In genomic region chr11:49089735-49090507, GRCm38 (mm10) we compare ENCODE assay signal across 22 mouse cellular contexts. TPM values are rescaled to one million over a fixed set of nuclear protein-coding genes. Genes with fewer than 3 reads are reported as not detected.
DNase-seq lines count a peak whose midpoint lies in the region; ATAC-seq and TF ChIP-seq lines count a peak whose summit lies in the region.
"Had no signal": no experiment of that assay in that cellular context is flagged by ENCODE, and none has a peak within 500 bp of the region (broad histone marks: within the 10 kb centered on the region; RNA-seq: fewer than 3 reads in every experiment).

No protein-coding gene starts in this region.

- TF ChIP-seq POLR2A in liver, adult 2 months (IDR thresholded peaks at IDR 0.05; ENCODE audit: extremely low read depth, insufficient read depth, low read length): no peak
- no peak for TF ChIP-seq POLR2A in lung, adult 2 months (IDR thresholded peaks at IDR 0.05; ENCODE audit: borderline replicate concordance, extremely low read depth, low read depth, low read length)

- no peaks in the 10 kb centered on the region for H3K27me3 ChIP-seq in liver, adult 2 months (ENCODE audit: control insufficient read depth, insufficient read depth, low read length)
- no peaks in the 10 kb centered on the region for H3K27me3 ChIP-seq in liver, embryonic 12.5 days (replicated peaks)
- H3K27me3 ChIP-seq: heart, embryonic 13.5 days; hindbrain, embryonic 15.5 days; limb, embryonic 15.5 days; Patski had no signal

- H3K79me2 ChIP-seq in liver, adult 2 months (ENCODE audit: control insufficient read depth, insufficient read depth, low read length): no peaks in the 10 kb centered on the region; the same call in 1 of the 2 replicates

- H3K9me3 ChIP-seq in liver, embryonic 12.5 days (replicated peaks): no peaks in the 10 kb centered on the region
- H3K9me3 ChIP-seq: heart, embryonic 13.5 days; hindbrain, embryonic 15.5 days; limb, embryonic 15.5 days; neural tube, embryonic 12.5 days had no signal

- peak; percentile 97 for DNase-seq in liver, adult 2 months (ENCODE audit: extremely low read depth, low read depth, low spot score)
- DNase-seq in liver (no peak), ZHBTc4 (ENCODE audit: low read depth, low spot score) (peak; percentile 15), MN1 (ENCODE audit: low spot score) (no peak)
- DNase-seq in left cerebral cortex, adult 2 months (ENCODE audit: extremely low spot score in 1 of 2, low spot score in 2 of 2): no peak
- no peak for DNase-seq in lung, adult 2 months
- DNase-seq: cerebellum, postnatal 25 days; heart, postnatal 36 days; kidney, adult 9 months; kidney, postnatal 36 days; layer of hippocampus, adult 9-11 months; thymus, postnatal 36 days had no signal

- intact Hi-C loops in left cerebral cortex, adult 2 months (cut with DNase I): no loop called here

- peak overlapping the region; percentile 56 for H3K27ac ChIP-seq in liver, adult 2 months (replicated peaks; ENCODE audit: insufficient read depth, low read depth, low read length)
- peak overlapping the region; percentile 71 for H3K27ac ChIP-seq in liver, embryonic 12.5 days
- no peak overlapping the region for H3K27ac ChIP-seq in left cerebral cortex, adult 2 months
- H3K27ac ChIP-seq: heart, embryonic 13.5 days; hindbrain, embryonic 15.5 days; limb, embryonic 15.5 days; neural tube, embryonic 12.5 days had no signal

- 44% methylated on average over 3 of the region's 3 CpGs for WGBS in liver, adult 2 months
- WGBS in liver, embryonic 12.5 days (ENCODE audit: insufficient replicate concordance): 45% methylated on average over 3 of the region's 3 CpGs
- WGBS in lung, adult 2 months: 52% methylated on average over 3 of the region's 3 CpGs

- ATAC-seq in liver, embryonic 12.5 days: no peak
- ATAC-seq: forebrain, embryonic 14.5 days; Patski had no signal

- no peak overlapping the region for H3K9ac ChIP-seq in liver, adult 2 months (ENCODE audit: low read depth, low read length)
- H3K9ac ChIP-seq in liver, embryonic 12.5 days: peak overlapping the region; percentile 44
- H3K9ac ChIP-seq: heart, embryonic 13.5 days; hindbrain, embryonic 15.5 days; limb, embryonic 15.5 days; neural tube, embryonic 12.5 days had no signal

- H3K4me1 ChIP-seq in liver, adult 2 months (ENCODE audit: control insufficient read depth, insufficient read depth, low read length): peaks cover 27% of the 10 kb centered on the region
- peaks cover 86% of the 10 kb centered on the region for H3K4me1 ChIP-seq in liver, embryonic 12.5 days
- peaks cover 13% of the 10 kb centered on the region for H3K4me1 ChIP-seq in lung, adult 2 months (ENCODE audit: control insufficient read depth, insufficient read depth, low read length)
- H3K4me1 ChIP-seq: hindbrain, embryonic 15.5 days; neural tube, embryonic 12.5 days had no signal

- no peaks in the 10 kb centered on the region for H3K36me3 ChIP-seq in liver, adult 2 months (ENCODE audit: control insufficient read depth, insufficient read depth, low read length)
- H3K36me3 ChIP-seq in liver, embryonic 12.5 days: no peaks in the 10 kb centered on the region
- H3K36me3 ChIP-seq: heart, embryonic 13.5 days; hindbrain, embryonic 15.5 days; limb, embryonic 15.5 days; neural tube, embryonic 12.5 days had no signal

- no peak for TF ChIP-seq CTCF in liver, adult 2 months (IDR thresholded peaks at IDR 0.05; ENCODE audit: low read depth, low read length)
- TF ChIP-seq CTCF in left cerebral cortex, adult 2 months (IDR thresholded peaks at IDR 0.05): no peak
- no peak for TF ChIP-seq CTCF in lung, adult 2 months (IDR thresholded peaks at IDR 0.05; ENCODE audit: insufficient read depth, low read length)

- H3K4me2 ChIP-seq in liver, embryonic 12.5 days: no peak overlapping the region
- H3K4me2 ChIP-seq: heart, embryonic 13.5 days; hindbrain, embryonic 15.5 days; limb, embryonic 15.5 days; neural tube, embryonic 12.5 days had no signal

- no peak overlapping the region for H3K4me3 ChIP-seq in liver, adult 2 months (ENCODE audit: insufficient read depth, low read depth, low read length)
- H3K4me3 ChIP-seq in liver, embryonic 12.5 days: no peak overlapping the region
- no peak overlapping the region for H3K4me3 ChIP-seq in left cerebral cortex, adult 2 months
- no peak overlapping the region for H3K4me3 ChIP-seq in lung, adult 2 months (replicated peaks; ENCODE audit: extremely low read depth, low read depth, low read length)
- H3K4me3 ChIP-seq: heart, embryonic 13.5 days; hindbrain, embryonic 15.5 days; limb, embryonic 15.5 days; neural tube, embryonic 12.5 days had no signal

RNA-seq across cellular contexts. Expression of gene Ifi47, which starts 13.5 kb away (rescaled TPM):
- total RNA-seq in liver, adult 2 months (2014; rRNA removed): 20.0 and 21.3 TPM in 2 replicates
- 8.2 and 12.7 TPM in 2 replicates for polyA plus RNA-seq in liver, adult 2 months (2012; rRNA removed)
- 7.0 and 7.2 TPM in 2 replicates for polyA plus RNA-seq in liver, embryonic 12.5 days (2016; fragmentation: Nextera tagmentation; extraction: Ambion mirVana)
- under 1 TPM; 0.45 to 0.68 TPM for total RNA-seq in left cerebral cortex, adult 2 months (2021)
- polyA plus RNA-seq in lung, adult 2 months (2012; rRNA removed): 7.4 and 12.7 TPM in 2 replicates

RNA-seq across cellular contexts. Expression of gene Olfr1396, which starts 24.8 kb away (rescaled TPM):
- under 0.01 and 0.07 TPM in 2 replicates for total RNA-seq in liver, adult 2 months (2014; rRNA removed)
- 0.02 and 0.06 TPM in 2 replicates for polyA plus RNA-seq in liver, adult 2 months (2012; rRNA removed)
- polyA plus RNA-seq in liver, embryonic 12.5 days (2016; fragmentation: Nextera tagmentation; extraction: Ambion mirVana): not detected in 2 replicates
- total RNA-seq in left cerebral cortex, adult 2 months (2021): not detected
- polyA plus RNA-seq in lung, adult 2 months (2012; rRNA removed): 0.17 and 0.26 TPM in 2 replicates
- total RNA-seq: left cerebral cortex, postnatal 25 days had no signal
- polyA plus RNA-seq: C2C12; forebrain, embryonic 14.5 days; heart, embryonic 13.5 days; hindbrain, embryonic 15.5 days; limb, embryonic 15.5 days; neural tube, embryonic 12.5 days; Patski; testis, adult 2 months had no signal

RNA-seq across cellular contexts. Expression of gene Tgtp2, which starts 25.9 kb away (rescaled TPM):
- 5.7 and 6.9 TPM in 2 replicates for total RNA-seq in liver, adult 2 months (2014; rRNA removed)
- polyA plus RNA-seq in liver, adult 2 months (2012; rRNA removed): 1.1 and 1.3 TPM in 2 replicates
- polyA plus RNA-seq in liver, embryonic 12.5 days (2016; fragmentation: Nextera tagmentation; extraction: Ambion mirVana): 0.12 and 0.15 TPM in 2 replicates
- total RNA-seq in left cerebral cortex, adult 2 months (2021): under 1 TPM in 1 of 2 experiments, not detected in 1; 0.50 TPM
- 10.5 and 17.6 TPM in 2 replicates for polyA plus RNA-seq in lung, adult 2 months (2012; rRNA removed)
- polyA plus RNA-seq: hindbrain, embryonic 15.5 days; neural tube, embryonic 12.5 days had no signal

RNA-seq across cellular contexts. Expression of gene 9930111J21Rik2, which starts 38.9 kb away (rescaled TPM):
- total RNA-seq in liver, adult 2 months (2014; rRNA removed): 2.8 and 4.0 TPM in 2 replicates
- 0.30 and 0.44 TPM in 2 replicates for polyA plus RNA-seq in liver, adult 2 months (2012; rRNA removed)
- 0.71 and 0.88 TPM in 2 replicates for polyA plus RNA-seq in liver, embryonic 12.5 days (2016; fragmentation: Nextera tagmentation; extraction: Ambion mirVana)
- total RNA-seq in left cerebral cortex, adult 2 months (2021): 1 to 10 TPM; 1.6 to 1.8 TPM
- 3.6 and 5.3 TPM in 2 replicates for polyA plus RNA-seq in lung, adult 2 months (2012; rRNA removed)

RNA-seq across cellular contexts. Expression of gene Olfr1395, which starts 52.2 kb away (rescaled TPM):
- not detected in 2 replicates for total RNA-seq in liver, adult 2 months (2014; rRNA removed)
- not detected in 2 replicates for polyA plus RNA-seq in liver, adult 2 months (2012; rRNA removed)
- not detected in 2 replicates for polyA plus RNA-seq in liver, embryonic 12.5 days (2016; fragmentation: Nextera tagmentation; extraction: Ambion mirVana)
- not detected for total RNA-seq in left cerebral cortex, adult 2 months (2021)
- not detected in 2 replicates for polyA plus RNA-seq in lung, adult 2 months (2012; rRNA removed)
- total RNA-seq: heart, postnatal 36 days; left cerebral cortex, postnatal 25 days had no signal
- polyA plus RNA-seq: C2C12; forebrain, embryonic 14.5 days; heart, embryonic 13.5 days; hindbrain, embryonic 15.5 days; limb, embryonic 15.5 days; neural tube, embryonic 12.5 days; Patski; testis, adult 2 months had no signal

Comparison
In these comparisons a context has a peak if more than half of its experiments do, and no peak if none do; other contexts are left out.
1. DNase-seq: peak in liver, adult 2 months (single experiment) and ZHBTc4 (single experiment); none in liver (single experiment), left cerebral cortex, adult 2 months (0 of 2), lung, adult 2 months (single experiment) and MN1 (single experiment).